Mouse (Mus musculus): Measurements from ENCODE around the gene Stard10. TPM values are rescaled to one million over a fixed set of nuclear protein-coding genes. Genes with fewer than 3 reads are reported as not detected.

Stard10 gene
- polyA plus RNA-seq (2015; fragmentation: Nextera tagmentation; extraction: Ambion mirVana): 12.8 and 25.3 TPM in 2 replicates

DNA sequence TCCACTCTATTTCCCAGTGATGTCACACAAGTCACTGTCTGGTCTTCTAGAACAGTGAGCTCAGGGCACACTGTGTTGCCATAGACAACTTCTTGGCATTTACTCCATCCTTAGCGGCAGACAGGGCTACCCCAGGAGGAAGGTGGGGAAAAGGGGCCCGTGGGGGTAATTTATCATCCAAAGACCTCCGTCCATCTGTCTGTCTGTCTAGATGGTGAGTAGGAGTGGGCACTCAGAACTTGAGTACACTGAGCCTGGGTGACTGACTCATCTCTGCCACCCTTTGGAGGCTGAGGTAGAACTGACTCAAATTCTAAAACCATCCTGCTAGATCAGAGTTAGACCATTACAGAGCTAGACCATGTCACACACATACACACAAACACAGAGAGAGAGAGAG is at the start of gene Stard10:
Gene Stard10 (plus strand): TSS at position 73 of the 400 bp plus-strand sequence.
- no peaks in the 10 kb centered on the region for H3K36me3 ChIP-seq
- WGBS: 79% methylated on average over 3 of the region's 3 CpGs
- peaks cover 21% of the 10 kb centered on the region for H3K27me3 ChIP-seq (replicated peaks)
- H3K27ac ChIP-seq (replicated peaks): no peak within 1 kb of the TSS
- peaks cover 16% of the 10 kb centered on the region for H3K4me1 ChIP-seq
- H3K4me3 ChIP-seq (replicated peaks): no peak within 1 kb of the TSS
- no peaks in the 10 kb centered on the region for H3K9me3 ChIP-seq (replicated peaks)
- no peak within 1 kb of the TSS for H3K4me2 ChIP-seq
- no peak for ATAC-seq (ENCODE audit: low FRiP score)
- H3K9ac ChIP-seq (replicated peaks): no peak within 1 kb of the TSS

DNA sequence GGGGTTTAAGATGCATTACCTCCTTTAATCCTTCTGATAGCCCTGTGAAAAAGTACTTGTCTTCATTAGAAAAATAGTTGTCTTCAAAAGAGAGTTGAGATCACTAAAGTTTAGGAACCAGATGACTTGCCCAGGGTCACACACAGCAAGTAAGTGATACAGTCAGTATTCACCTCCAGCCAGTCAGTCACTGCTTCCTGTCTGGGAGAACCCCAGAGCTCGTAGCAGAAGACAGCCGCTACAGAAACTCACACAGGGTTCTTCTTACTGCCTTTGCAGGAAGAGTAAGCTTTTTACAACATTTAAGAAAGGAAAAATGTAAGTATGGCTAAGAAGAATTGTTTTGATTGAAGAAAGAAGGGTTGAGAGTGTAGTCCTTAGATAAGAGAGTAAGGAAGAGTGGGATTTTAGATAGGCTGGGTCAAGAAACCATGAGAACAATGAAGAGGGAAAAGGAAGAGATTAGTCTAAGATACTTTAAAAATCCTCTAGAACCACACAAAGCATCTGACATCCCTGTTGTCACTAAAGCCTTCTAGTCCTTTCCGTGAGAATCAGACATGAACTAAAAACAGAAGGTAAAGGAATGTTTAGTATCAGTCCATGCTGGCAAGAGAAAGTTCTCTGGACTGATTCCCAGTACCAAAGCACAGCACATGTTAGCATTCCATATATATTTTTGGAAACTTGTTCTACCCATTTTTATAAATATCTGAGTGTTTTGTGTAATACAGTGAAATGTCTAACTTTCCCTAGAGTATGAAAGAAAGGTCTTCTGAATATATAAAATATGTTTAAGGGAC is 49.2 kb upstream of the Stard10 start:
- H3K4me2 ChIP-seq: no peak overlapping the region
- H3K27me3 ChIP-seq (replicated peaks): no peaks in the 10 kb centered on the region
- no peaks in the 10 kb centered on the region for H3K9me3 ChIP-seq (replicated peaks)
- H3K36me3 ChIP-seq: peaks cover 8% of the 10 kb centered on the region
- no peak overlapping the region for H3K27ac ChIP-seq (replicated peaks)
- H3K4me1 ChIP-seq: no peaks in the 10 kb centered on the region
- no peak for ATAC-seq (ENCODE audit: low FRiP score)
- H3K4me3 ChIP-seq (replicated peaks): no peak overlapping the region
- 85% methylated on average over 3 of the region's 3 CpGs for WGBS
- H3K9ac ChIP-seq (replicated peaks): no peak overlapping the region

DNA sequence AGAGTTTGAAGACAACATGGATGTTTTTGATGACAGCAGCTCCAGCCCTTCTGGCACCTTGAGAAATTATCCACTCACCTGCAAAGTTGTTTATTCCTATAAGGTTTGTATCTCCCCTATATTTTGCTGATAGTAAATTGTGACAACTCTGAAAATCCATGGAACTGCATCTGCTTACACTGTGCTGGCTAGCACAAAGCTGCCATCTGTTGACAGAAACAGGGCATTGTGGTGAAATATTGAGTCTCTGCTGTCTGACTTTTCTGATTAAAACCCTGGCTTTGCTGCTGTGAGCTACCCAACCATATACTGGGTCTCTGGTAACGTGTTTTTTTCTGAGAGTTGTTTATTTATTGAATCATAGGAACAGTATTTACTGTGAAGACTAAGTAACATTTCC is 45.3 kb upstream of the Stard10 start:
- H3K36me3 ChIP-seq: peaks cover 36% of the 10 kb centered on the region
- ATAC-seq (ENCODE audit: low FRiP score): no peak
- H3K9ac ChIP-seq (replicated peaks): no peak overlapping the region
- H3K4me1 ChIP-seq: no peaks in the 10 kb centered on the region
- no peak overlapping the region for H3K27ac ChIP-seq (replicated peaks)
- no peaks in the 10 kb centered on the region for H3K27me3 ChIP-seq (replicated peaks)
- H3K4me2 ChIP-seq: no peak overlapping the region
- H3K4me3 ChIP-seq (replicated peaks): no peak overlapping the region
- H3K9me3 ChIP-seq (replicated peaks): no peaks in the 10 kb centered on the region
- 64% methylated on average over 1 of the region's 1 CpGs for WGBS

DNA sequence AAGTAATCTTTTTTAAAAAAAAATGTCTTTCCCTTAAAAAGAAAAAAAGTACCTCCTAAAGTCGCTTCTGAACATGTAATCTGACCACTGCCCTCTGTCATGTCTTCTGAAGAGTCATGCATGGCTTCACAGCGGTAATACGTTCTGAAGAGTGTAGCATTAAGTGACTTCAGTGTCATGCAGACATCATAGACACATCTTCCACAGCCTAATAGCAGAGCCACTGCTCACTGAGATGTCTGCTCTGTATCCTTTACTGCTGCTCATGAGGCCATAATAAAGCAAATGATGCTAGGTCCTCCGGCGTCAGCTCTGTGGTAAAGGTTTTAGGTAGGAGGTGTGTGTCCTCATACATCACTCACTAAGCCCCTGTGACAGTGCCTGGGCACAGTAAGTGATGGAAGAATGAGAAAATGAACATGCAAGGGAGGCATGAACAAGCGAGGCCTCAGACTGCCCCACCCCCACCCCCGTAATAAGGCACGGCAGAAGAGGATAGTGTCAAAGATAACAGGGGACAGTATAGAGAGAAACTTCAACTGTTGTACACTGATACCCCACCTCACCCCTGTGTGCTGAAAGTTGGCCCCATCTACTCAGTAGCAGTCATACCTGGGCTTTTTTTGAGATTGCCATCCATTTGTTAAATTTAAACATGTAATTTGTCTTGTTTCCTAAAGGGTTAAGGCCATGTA is 44.3 kb upstream of the Stard10 start:
- Histone ChIP-seq H3K4me3 (replicated peaks) (no peak overlapping the region), H3K4me1 (no peaks in the 10 kb centered on the region), H3K9ac (replicated peaks) (no peak overlapping the region), H3K36me3 (peaks cover 46% of the 10 kb centered on the region), H3K27ac (replicated peaks) (no peak overlapping the region), H3K9me3 (replicated peaks) (no peaks in the 10 kb centered on the region), H3K4me2 (no peak overlapping the region), H3K27me3 (replicated peaks) (no peaks in the 10 kb centered on the region)
- no peak for ATAC-seq (ENCODE audit: low FRiP score)
- 94% methylated on average over 8 of the region's 8 CpGs for WGBS

DNA sequence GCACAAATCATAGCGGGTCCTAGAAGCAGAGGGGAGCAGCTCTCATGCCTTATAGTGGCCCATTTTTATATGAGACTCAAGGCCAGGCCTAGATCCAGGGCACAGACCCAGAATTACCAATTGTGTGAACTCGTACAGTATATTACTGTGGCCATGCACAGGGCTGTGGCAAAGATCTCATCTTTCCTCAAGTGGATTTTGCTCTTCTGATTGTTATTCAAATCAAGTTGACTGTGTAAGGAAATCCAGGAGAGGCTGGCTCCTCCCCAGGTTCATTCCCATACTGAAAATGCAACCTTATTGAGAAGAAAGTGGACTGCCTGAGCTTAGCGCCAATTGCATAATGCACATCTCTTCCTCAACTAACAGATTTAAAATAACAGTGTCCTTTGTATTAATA is 34.2 kb upstream of the Stard10 start:
- H3K9ac ChIP-seq (replicated peaks): no peak overlapping the region
- H3K27ac ChIP-seq (replicated peaks): no peak overlapping the region
- 0 out of 2 replicates have a peak, but pooled peaks cover under 1% of the 10 kb centered on the region for H3K4me1 ChIP-seq
- 92% methylated on average over 3 of the region's 3 CpGs for WGBS
- H3K36me3 ChIP-seq: peaks cover 67% of the 10 kb centered on the region
- H3K4me2 ChIP-seq: no peak overlapping the region
- H3K9me3 ChIP-seq (replicated peaks): no peaks in the 10 kb centered on the region
- no peak overlapping the region for H3K4me3 ChIP-seq (replicated peaks)
- ATAC-seq (ENCODE audit: low FRiP score): no peak
- no peaks in the 10 kb centered on the region for H3K27me3 ChIP-seq (replicated peaks)

DNA sequence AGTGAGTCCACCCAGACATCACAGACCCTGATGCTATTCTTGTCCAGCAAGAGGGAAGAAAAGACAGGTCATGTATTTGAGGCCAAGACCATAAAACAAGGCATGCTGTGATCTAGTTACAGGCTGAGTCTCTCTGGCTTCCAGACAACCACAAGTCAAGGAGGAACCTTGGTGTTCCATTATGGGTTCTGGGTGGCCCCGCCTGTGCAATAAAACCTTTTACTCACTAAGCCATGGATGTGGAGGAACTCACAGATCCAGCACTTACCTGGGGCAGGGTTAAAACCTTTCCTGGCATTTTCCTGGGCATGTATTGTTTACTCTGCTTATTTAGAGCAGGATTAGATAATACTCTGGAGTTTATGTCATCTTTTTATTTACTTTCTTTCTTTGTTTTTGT is 32.4 kb upstream of the Stard10 start:
- peaks cover 53% of the 10 kb centered on the region for H3K36me3 ChIP-seq
- H3K9ac ChIP-seq (replicated peaks): no peak overlapping the region

DNA sequence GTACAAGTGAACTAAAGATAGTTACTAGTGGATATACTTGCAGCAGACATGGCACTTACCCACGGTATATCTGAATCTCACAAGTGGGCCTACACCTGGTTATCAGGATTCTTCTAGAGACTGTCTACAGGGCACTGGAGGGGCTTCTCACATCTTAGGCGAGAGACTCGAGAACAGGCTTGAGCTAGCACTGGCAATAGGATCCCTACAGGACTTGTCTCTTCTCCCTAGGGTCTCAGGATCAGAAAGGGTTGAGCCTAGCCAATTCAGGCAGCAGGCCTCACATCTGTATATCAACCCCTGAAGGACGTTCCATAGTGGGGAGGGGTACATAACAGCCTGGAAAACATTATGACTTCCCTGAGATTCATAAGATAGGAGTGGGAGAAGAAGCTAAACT is 30.0 kb upstream of the Stard10 start:
- Histone ChIP-seq H3K27me3 (replicated peaks) (no peaks in the 10 kb centered on the region), H3K9me3 (replicated peaks) (no peaks in the 10 kb centered on the region), H3K36me3 (peaks cover 46% of the 10 kb centered on the region), H3K27ac (replicated peaks) (no peak overlapping the region), H3K4me2 (no peak overlapping the region), H3K4me3 (replicated peaks) (no peak overlapping the region), H3K9ac (replicated peaks) (no peak overlapping the region), H3K4me1 (0 out of 2 replicates have a peak, but pooled peaks cover 2% of the 10 kb centered on the region)
- ATAC-seq (ENCODE audit: low FRiP score): no peak
- 87% methylated on average over 4 of the region's 4 CpGs for WGBS

More for the DNA sequence above, 32.4 kb upstream of the Stard10 start:
- WGBS: 69% methylated on average over 1 of the region's 1 CpGs
- Histone ChIP-seq H3K4me1 (0 out of 2 replicates have a peak, but pooled peaks cover 2% of the 10 kb centered on the region), H3K4me3 (replicated peaks) (no peak overlapping the region), H3K4me2 (no peak overlapping the region), H3K27ac (replicated peaks) (no peak overlapping the region), H3K9me3 (replicated peaks) (no peaks in the 10 kb centered on the region), H3K27me3 (replicated peaks) (no peaks in the 10 kb centered on the region)
- no peak for ATAC-seq (ENCODE audit: low FRiP score)

DNA sequence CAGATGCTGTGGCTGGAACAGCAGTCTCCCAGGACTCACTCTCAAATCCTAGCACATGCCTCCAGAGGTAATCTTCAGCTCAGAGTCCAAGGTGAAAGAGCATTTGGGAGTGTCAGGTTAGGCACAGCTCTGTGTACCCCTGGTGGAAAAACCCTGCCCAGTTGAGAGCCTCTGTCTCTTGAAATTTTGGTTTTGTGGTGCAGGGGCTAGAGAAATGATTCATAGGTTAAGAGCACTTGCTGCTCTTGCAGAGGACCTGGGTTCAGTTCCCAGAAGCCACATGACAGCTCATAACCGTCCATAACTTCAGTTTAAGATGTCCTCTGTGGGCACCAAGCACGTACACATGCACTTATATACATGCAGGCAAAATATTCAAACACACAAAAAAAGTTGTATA is 29.1 kb upstream of the Stard10 start:
- 0 out of 2 replicates have a peak, but pooled peaks cover 2% of the 10 kb centered on the region for H3K4me1 ChIP-seq
- no peak for ATAC-seq (ENCODE audit: low FRiP score)
- H3K27ac ChIP-seq (replicated peaks): no peak overlapping the region
- no peak overlapping the region for H3K9ac ChIP-seq (replicated peaks)
- no peak overlapping the region for H3K4me2 ChIP-seq
- peaks cover 37% of the 10 kb centered on the region for H3K36me3 ChIP-seq
- 76% methylated on average over 2 of the region's 2 CpGs for WGBS
- H3K9me3 ChIP-seq (replicated peaks): no peaks in the 10 kb centered on the region
- H3K4me3 ChIP-seq (replicated peaks): no peak overlapping the region
- H3K27me3 ChIP-seq (replicated peaks): no peaks in the 10 kb centered on the region

DNA sequence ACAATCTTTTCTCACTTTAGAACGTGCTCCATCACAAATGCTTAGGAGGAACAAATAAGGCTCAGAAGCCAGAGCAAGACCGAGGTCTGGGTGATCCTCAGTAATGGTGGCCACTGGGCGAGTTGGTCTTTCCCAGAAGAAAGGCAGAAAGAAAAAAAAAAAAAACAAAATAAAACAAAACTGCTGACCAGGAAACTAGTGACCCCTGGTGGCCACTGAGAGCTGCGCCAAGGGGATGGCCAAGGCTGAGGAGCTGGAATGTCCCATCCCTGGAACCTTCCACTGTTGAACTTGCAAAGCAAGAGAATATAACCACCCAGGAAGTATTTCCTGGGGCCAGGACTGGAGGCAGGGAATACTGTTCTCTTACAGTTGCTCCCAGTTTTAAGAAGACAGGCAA is 28.4 kb upstream of the Stard10 start:
- peaks cover 32% of the 10 kb centered on the region for H3K36me3 ChIP-seq

DNA sequence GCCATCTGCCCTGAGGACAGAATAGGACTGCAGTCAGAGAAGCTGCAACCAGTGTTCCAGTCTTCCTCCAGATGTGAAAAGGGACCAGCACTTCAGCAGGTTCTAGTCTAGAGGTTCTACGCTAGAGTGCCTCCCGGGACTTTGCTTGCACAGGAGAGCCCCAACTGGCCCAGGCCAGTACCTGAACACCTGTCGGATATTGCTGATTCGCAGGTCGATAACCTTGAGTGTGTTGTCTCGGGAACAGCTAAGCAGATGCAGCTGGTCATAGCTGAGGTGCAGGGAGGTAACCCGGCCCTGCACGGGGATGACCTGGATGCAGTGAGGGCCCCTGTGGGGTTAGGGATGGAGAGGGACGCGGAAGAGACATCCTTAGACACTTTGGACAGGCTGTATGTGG is 26.5 kb upstream of the Stard10 start:
- peaks cover 27% of the 10 kb centered on the region for H3K36me3 ChIP-seq
- 88% methylated on average over 10 of the region's 10 CpGs for WGBS
- no peak for ATAC-seq (ENCODE audit: low FRiP score)
- H3K4me2 ChIP-seq: no peak overlapping the region
- 0 out of 2 replicates have a peak, but pooled peaks cover 2% of the 10 kb centered on the region for H3K4me1 ChIP-seq
- no peaks in the 10 kb centered on the region for H3K27me3 ChIP-seq (replicated peaks)
- H3K27ac ChIP-seq (replicated peaks): no peak overlapping the region
- no peaks in the 10 kb centered on the region for H3K9me3 ChIP-seq (replicated peaks)
- no peak overlapping the region for H3K9ac ChIP-seq (replicated peaks)
- H3K4me3 ChIP-seq (replicated peaks): no peak overlapping the region

More for the DNA sequence above, 28.4 kb upstream of the Stard10 start:
- no peak overlapping the region for H3K9ac ChIP-seq (replicated peaks)
- no peak overlapping the region for H3K27ac ChIP-seq (replicated peaks)
- no peak overlapping the region for H3K4me2 ChIP-seq
- ATAC-seq (ENCODE audit: low FRiP score): no peak
- no peaks in the 10 kb centered on the region for H3K27me3 ChIP-seq (replicated peaks)
- WGBS: 34% methylated on average over 4 of the region's 4 CpGs
- H3K4me1 ChIP-seq: 0 out of 2 replicates have a peak, but pooled peaks cover 2% of the 10 kb centered on the region
- H3K9me3 ChIP-seq (replicated peaks): no peaks in the 10 kb centered on the region
- no peak overlapping the region for H3K4me3 ChIP-seq (replicated peaks)

DNA sequence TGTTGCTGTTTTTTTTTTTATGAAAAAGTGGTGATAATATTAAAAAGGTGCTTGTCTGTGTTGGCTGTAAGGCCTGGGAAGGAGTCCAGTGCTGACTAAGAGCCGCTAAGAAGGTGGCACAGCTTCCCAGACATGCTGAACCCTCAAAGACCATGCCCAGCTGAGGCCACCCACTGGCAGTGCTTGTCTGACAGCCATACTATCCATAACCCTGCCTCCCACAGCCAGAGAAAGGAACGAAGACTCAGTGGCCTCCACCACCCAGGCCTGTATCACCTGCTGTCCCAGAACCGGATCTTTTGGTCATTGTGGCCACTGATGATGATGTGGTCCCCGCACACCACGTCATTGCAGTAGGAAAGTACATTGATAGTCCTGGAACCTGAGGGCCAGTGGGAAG is 25.7 kb upstream of the Stard10 start:
- WGBS: 88% methylated on average over 5 of the region's 5 CpGs
- ATAC-seq (ENCODE audit: low FRiP score): no peak
- no peak overlapping the region for H3K4me3 ChIP-seq (replicated peaks)
- H3K9ac ChIP-seq (replicated peaks): no peak overlapping the region
- H3K9me3 ChIP-seq (replicated peaks): no peaks in the 10 kb centered on the region
- H3K27ac ChIP-seq (replicated peaks): no peak overlapping the region
- peaks cover 7% of the 10 kb centered on the region for H3K4me1 ChIP-seq
- peaks cover 21% of the 10 kb centered on the region for H3K36me3 ChIP-seq
- no peak overlapping the region for H3K4me2 ChIP-seq
- no peaks in the 10 kb centered on the region for H3K27me3 ChIP-seq (replicated peaks)

DNA sequence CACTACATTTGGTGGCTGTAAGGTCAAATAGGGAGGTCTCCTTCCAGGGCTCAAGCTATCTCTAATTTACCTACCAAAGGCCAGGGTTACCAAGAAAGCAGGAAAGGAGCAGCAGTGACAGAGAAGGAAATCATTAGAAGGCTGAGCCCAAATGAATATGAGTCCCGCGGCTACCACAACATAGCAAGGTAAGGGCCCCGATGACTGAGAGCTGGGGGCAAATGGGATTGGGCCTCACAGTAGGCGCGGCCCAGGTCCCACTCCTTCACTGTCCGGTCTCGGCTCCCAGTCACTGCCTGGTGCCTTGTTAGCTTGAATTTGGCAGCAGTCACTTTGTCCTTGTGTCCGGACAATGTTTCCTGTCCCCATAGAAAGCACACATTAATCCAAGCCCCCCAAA is 25.2 kb upstream of the Stard10 start:
- H3K9ac ChIP-seq (replicated peaks): no peak overlapping the region
- 95% methylated on average over 8 of the region's 8 CpGs for WGBS
- no peak for ATAC-seq (ENCODE audit: low FRiP score)

More for the DNA sequence above, 25.2 kb upstream of the Stard10 start:
- Histone ChIP-seq H3K4me2 (no peak overlapping the region), H3K9me3 (replicated peaks) (no peaks in the 10 kb centered on the region), H3K27ac (replicated peaks) (no peak overlapping the region), H3K4me1 (peaks cover 11% of the 10 kb centered on the region), H3K36me3 (peaks cover 16% of the 10 kb centered on the region), H3K4me3 (replicated peaks) (no peak overlapping the region), H3K27me3 (replicated peaks) (no peaks in the 10 kb centered on the region)

All from neural tube, embryonic 15.5 days (tissue).